Mouse (Mus musculus): ENCODE measurements around the gene Uba1. TPM values are rescaled to one million over a fixed set of nuclear protein-coding genes. Genes with fewer than 3 reads are reported as not detected.
"Not testable (repeated sequence)": the region's sequence is repeated elsewhere in the genome, so short reads cannot be mapped to it uniquely, and the experiment has no call there.

Uba1 gene
- polyA plus RNA-seq, 1 experiment from 2014 or later: 78.4 TPM

GRCm38 (mm10) chrX:20703741-20704290, 45.7 kb downstream of the Uba1 start, which contains the start of gene Usp11:
Usp11 (plus strand) TSS chrX:20703906.
- ATAC-seq (peak; percentile 23), DNase-seq (ENCODE audit: low spot score) (peak; percentile 13)
- Histone ChIP-seq H3K27me3 (replicated peaks; ENCODE audit: insufficient read depth, low read length) (no peaks in the 10 kb centered on the region), H3K36me3 (ENCODE audit: insufficient read depth, low read length) (no peaks in the 10 kb centered on the region), H3K4me1 (ENCODE audit: insufficient read depth, low read depth, low read length) (no peaks in the 10 kb centered on the region), H3K4me3 (ENCODE audit: low read depth, low read length) (peak within 1 kb of the TSS; percentile 54), H3K4me2 (replicated peaks; ENCODE audit: low read depth, low read length) (peak within 1 kb of the TSS; percentile 59), H3K9ac (replicated peaks; ENCODE audit: low read depth) (peak within 1 kb of the TSS; percentile 29; the same call in 1 of the 2 replicates), H3K9me3 (ENCODE audit: low read length) (no peaks in the 10 kb centered on the region), H3K27ac (ENCODE audit: low read length) (peak within 1 kb of the TSS; percentile 86)
- TF ChIP-seq CTCF (IDR thresholded peaks at IDR 0.05) (no peak), EP300 (IDR thresholded peaks at IDR 0.05) (no peak)
- WGBS: 15% methylated on average over 32 of the region's 32 CpGs

- H3K27ac ChIP-seq (ENCODE audit: low read length): peak overlapping the region; percentile 86
- ATAC-seq: peak; percentile 100
- no peaks in the 10 kb centered on the region for H3K9me3 ChIP-seq (ENCODE audit: low read length)
- no peaks in the 10 kb centered on the region for H3K27me3 ChIP-seq (replicated peaks; ENCODE audit: insufficient read depth, low read length)
- no peak for TF ChIP-seq CTCF (IDR thresholded peaks at IDR 0.05)
- H3K4me3 ChIP-seq (ENCODE audit: low read depth, low read length): peak overlapping the region; percentile 54
- H3K4me1 ChIP-seq (ENCODE audit: insufficient read depth, low read depth, low read length): no peaks in the 10 kb centered on the region
- WGBS: 10% methylated on average over 30 of the region's 32 CpGs
- H3K9ac ChIP-seq (replicated peaks; ENCODE audit: low read depth): peak overlapping the region; percentile 29; the same call in 1 of the 2 replicates
- peak overlapping the region; percentile 59 for H3K4me2 ChIP-seq (replicated peaks; ENCODE audit: low read depth, low read length)
- no peaks in the 10 kb centered on the region for H3K36me3 ChIP-seq (ENCODE audit: insufficient read depth, low read length)
- DNase-seq (ENCODE audit: low spot score): peak; percentile 95
These were observed 46.4 kb downstream of the Uba1 start for GRCm38 (mm10) chrX:20704295-20705082.

GRCm38 (mm10) chrX:20705083-20705402, 46.9 kb downstream of the Uba1 start:
- 20% methylated on average over 3 of the region's 3 CpGs for WGBS
- no peak overlapping the region for H3K9ac ChIP-seq (replicated peaks; ENCODE audit: low read depth)

GRCm38 (mm10) chrX:20728681-20729080, 70.6 kb downstream of the Uba1 start:
- no peak for TF ChIP-seq EP300 (IDR thresholded peaks at IDR 0.05)
- Histone ChIP-seq H3K27ac (ENCODE audit: low read length) (no peak overlapping the region), H3K4me1 (ENCODE audit: insufficient read depth, low read depth, low read length) (no peaks in the 10 kb centered on the region), H3K27me3 (replicated peaks; ENCODE audit: insufficient read depth, low read length) (no peaks in the 10 kb centered on the region), H3K36me3 (ENCODE audit: insufficient read depth, low read length) (no peaks in the 10 kb centered on the region), H3K9me3 (ENCODE audit: low read length) (no peaks in the 10 kb centered on the region), H3K4me3 (ENCODE audit: low read depth, low read length) (no peak overlapping the region), H3K4me2 (replicated peaks; ENCODE audit: low read depth, low read length) (no peak overlapping the region), H3K9ac (replicated peaks; ENCODE audit: low read depth) (no peak overlapping the region)
- no peak for ATAC-seq
- WGBS: 69% methylated on average over 5 of the region's 5 CpGs
- no peak for DNase-seq (ENCODE audit: low spot score)

More at GRCm38 (mm10) chrX:20705083-20705402, 46.9 kb downstream of the Uba1 start:
- ATAC-seq (no peak), DNase-seq (ENCODE audit: low spot score) (no peak)
- Histone ChIP-seq H3K4me2 (replicated peaks; ENCODE audit: low read depth, low read length) (peak overlapping the region; percentile 59), H3K27me3 (replicated peaks; ENCODE audit: insufficient read depth, low read length) (no peaks in the 10 kb centered on the region), H3K4me3 (ENCODE audit: low read depth, low read length) (peak overlapping the region; percentile 54), H3K36me3 (ENCODE audit: insufficient read depth, low read length) (no peaks in the 10 kb centered on the region), H3K4me1 (ENCODE audit: insufficient read depth, low read depth, low read length) (no peaks in the 10 kb centered on the region), H3K9me3 (ENCODE audit: low read length) (no peaks in the 10 kb centered on the region), H3K27ac (ENCODE audit: low read length) (no peak overlapping the region)
- TF ChIP-seq EP300 (IDR thresholded peaks at IDR 0.05) (no peak), CTCF (IDR thresholded peaks at IDR 0.05) (no peak)

- not testable (repeated sequence) for H3K9ac ChIP-seq (replicated peaks; ENCODE audit: low read depth); H3K27me3 ChIP-seq (replicated peaks; ENCODE audit: insufficient read depth, low read length); H3K27ac ChIP-seq (ENCODE audit: low read length); ATAC-seq; DNase-seq (ENCODE audit: low spot score); H3K36me3 ChIP-seq (ENCODE audit: insufficient read depth, low read length); H3K9me3 ChIP-seq (ENCODE audit: low read length); H3K4me3 ChIP-seq (ENCODE audit: low read depth, low read length); H3K4me2 ChIP-seq (replicated peaks; ENCODE audit: low read depth, low read length); H3K4me1 ChIP-seq (ENCODE audit: insufficient read depth, low read depth, low read length)
- 34% methylated on average over 10 of the region's 10 CpGs for WGBS
These were observed 71.9 kb downstream of the Uba1 start for GRCm38 (mm10) chrX:20730048-20730447.

Other genes starting within 250 kb of the Uba1 start
- gene Jade3, start 232.6 kb upstream of the Uba1 start, polyA plus RNA-seq (2015; fragmentation: Nextera tagmentation; extraction: Ambion mirVana): 6.2 and 6.3 TPM in 2 replicates
- 2.3 and 2.7 TPM in 2 replicates for gene Rgn, start 108.5 kb upstream of the Uba1 start, polyA plus RNA-seq (2015; fragmentation: Nextera tagmentation; extraction: Ambion mirVana)
- 27.2 and 27.3 TPM in 2 replicates for gene Rbm10, start 40.8 kb upstream of the Uba1 start, polyA plus RNA-seq (2015; fragmentation: Nextera tagmentation; extraction: Ambion mirVana)
- gene Ndufb11, start 40.7 kb upstream of the Uba1 start, polyA plus RNA-seq (2015; fragmentation: Nextera tagmentation; extraction: Ambion mirVana): 266 and 277 TPM in 2 replicates
- gene Cdk16, start 29.6 kb downstream of the Uba1 start, polyA plus RNA-seq (2015; fragmentation: Nextera tagmentation; extraction: Ambion mirVana): 58.1 and 60.3 TPM in 2 replicates
- 6.5 and 6.6 TPM in 2 replicates for gene Usp11, start 45.6 kb downstream of the Uba1 start, polyA plus RNA-seq (2015; fragmentation: Nextera tagmentation; extraction: Ambion mirVana)
- 73.8 and 74.4 TPM in 2 replicates for gene Araf, start 139.5 kb downstream of the Uba1 start, polyA plus RNA-seq (2015; fragmentation: Nextera tagmentation; extraction: Ambion mirVana)
- gene Timp1, start 211.8 kb downstream of the Uba1 start, polyA plus RNA-seq (2015; fragmentation: Nextera tagmentation; extraction: Ambion mirVana): 20.2 and 26.5 TPM in 2 replicates

All from lung, postnatal 0 days (tissue).